Mouse (Mus musculus): ENCODE results near the gene Uchl5.

GRCm38 (mm10) chr1:143822677-143823076 lies 45.6 kb downstream of the Uchl5 start:
- TF ChIP-seq CTCF (IDR thresholded peaks at IDR 0.05; ENCODE audit: low read depth, low read length), result no peak
- TF ChIP-seq POLR2A (IDR thresholded peaks at IDR 0.05; ENCODE audit: borderline replicate concordance, low read depth, low read length), result no peak

Measured in bone marrow macrophage, adult 2 months (primary cell).